Mouse (Mus musculus) thymus, postnatal 25 days (tissue): ENCODE measurements around the gene Tmem163.

Experiments
- DNase-seq: peaks from one replicate; pipeline ENCODE4 v3.0.0; 2022

The Tmem163 gene

GRCm38 (mm10) chr1:127642976-127643769 lies 36.2 kb downstream of the Tmem163 start:
- DNase-seq, result no peak

DNA sequence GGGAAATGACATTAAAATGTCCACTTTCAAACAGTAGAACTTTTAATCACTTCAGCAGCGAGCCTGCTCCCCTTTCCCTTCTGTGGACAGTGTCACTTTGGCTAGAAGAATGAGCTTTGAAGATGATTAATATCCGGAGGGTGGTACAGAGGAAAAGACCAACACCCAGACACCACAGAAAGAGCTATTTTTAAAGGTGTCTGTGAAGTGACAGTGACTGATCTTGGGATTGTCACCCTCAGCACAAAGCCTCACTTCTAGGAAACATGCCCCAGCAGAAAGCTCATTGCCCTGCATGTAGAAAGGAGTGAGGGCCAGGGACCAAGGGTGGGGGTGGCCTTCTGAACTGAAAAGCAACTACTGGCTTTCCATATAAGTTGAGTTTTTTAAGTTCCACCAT lies 41.4 kb downstream of the Tmem163 start:
- DNase-seq, result no peak

- DNase-seq, result no peak
Measured at GRCm38 (mm10) chr1:127627151-127627550, 52.2 kb downstream of the Tmem163 start.

DNA sequence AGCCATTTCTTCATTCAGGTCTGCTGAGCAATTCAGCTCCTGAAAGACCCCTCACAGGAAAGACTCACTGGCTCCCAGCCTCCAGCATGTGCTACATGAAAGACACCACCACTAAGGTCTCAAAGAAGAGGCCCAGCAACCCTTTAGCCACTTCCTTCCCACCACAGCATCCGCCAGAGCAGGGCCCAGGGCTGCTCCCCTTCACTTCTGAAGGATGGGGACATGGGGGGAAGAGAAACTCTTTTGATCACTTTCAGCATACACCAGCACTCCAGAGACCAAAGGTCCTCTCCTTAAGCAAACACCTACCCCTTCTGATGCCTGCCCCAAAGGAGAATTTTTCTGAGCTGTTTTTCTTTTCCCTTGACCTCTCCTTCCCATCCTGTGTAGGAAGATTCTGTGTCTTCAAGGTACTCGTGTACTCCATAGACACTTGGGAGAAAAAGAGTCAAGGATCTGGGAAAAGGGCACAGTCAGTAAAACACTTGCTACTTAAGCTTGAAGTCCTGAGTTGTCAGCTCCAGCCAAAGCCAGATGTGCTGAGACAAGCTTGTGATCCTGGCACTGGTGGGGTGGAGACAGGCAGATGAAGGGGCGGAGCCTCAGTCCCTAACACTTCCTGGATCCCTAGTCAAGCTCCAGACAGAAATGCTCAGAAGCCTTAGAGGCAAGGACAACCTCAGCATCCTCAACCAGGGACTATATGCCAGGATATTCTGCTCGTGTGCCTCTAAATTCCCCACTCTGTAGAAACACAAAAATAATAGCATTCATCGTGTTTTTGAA lies 53.6 kb downstream of the Tmem163 start:
- DNase-seq, result peak; percentile 63

- no peak for DNase-seq
Measured at GRCm38 (mm10) chr1:127622349-127622748, 57.0 kb downstream of the Tmem163 start.

- no peak for DNase-seq
Measured at GRCm38 (mm10) chr1:127619036-127619435, 60.3 kb downstream of the Tmem163 start.

DNA sequence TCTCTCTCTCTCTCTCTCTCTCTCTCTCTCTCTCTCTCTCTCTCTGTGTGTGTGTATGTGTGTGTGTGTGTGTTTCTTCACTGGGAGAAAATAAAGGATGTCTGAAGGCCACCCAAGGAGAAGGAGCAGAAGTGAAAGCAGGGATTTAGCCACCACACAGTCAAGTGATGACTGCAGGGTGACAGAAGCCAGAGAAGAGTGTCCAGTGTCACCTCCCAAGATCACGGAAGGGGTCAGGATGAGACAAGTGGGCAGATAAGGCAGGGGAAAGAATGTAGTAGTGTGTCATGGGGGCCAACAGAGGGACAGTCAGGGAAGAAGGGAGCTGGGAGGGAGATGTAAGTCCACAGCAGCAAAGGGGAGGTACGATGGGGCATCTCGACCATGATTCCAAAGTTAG lies 69.0 kb downstream of the Tmem163 start:
- DNase-seq, result no peak

- no peak for DNase-seq
Measured at GRCm38 (mm10) chr1:127609814-127610213, 69.5 kb downstream of the Tmem163 start.

DNA sequence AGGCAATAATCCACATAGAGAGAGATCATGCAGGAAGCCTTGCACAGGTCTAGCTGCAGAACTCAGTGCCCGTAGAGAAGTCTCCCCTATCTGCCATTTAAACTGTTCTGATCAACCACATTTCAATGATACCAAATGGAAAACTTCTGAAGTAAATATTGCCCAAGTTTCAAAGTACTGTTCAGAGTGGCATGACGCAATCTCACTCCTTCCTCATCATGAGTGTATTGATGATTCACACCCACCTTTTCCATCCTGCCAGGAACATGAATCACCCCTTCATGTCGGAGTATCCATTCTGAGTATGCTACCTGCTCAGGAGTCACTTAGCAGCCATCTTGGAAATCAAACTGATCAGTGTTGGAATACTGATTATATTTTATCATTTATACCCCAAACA lies 71.0 kb downstream of the Tmem163 start:
- no peak for DNase-seq

GRCm38 (mm10) chr1:127603697-127604631 lies 75.4 kb downstream of the Tmem163 start:
- DNase-seq, result no peak

- no peak for DNase-seq
Measured at GRCm38 (mm10) chr1:127596143-127596542, 83.2 kb downstream of the Tmem163 start.

DNA sequence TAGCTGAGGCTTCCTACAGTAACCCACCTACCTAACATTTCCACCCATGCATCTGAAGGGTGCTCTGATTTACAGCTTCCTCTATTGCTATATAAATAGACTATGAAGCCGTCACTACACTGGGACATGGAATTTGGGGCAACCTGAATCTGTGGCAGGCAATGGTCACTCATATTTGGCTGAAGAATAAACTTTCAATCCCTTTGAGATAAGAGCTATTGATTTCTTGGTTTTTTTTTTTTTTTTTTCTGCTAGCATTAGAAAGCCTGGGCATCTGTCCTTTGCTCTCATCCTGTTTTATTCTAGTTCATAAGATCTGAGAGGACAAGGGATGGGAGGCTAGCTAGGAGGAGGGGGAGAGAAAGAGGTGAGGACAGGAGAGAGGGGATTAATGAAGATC lies 83.6 kb downstream of the Tmem163 start:
- DNase-seq, result no peak

GRCm38 (mm10) chr1:127589542-127589941 lies 89.8 kb downstream of the Tmem163 start:
- DNase-seq, result no peak

GRCm38 (mm10) chr1:127587071-127587470 lies 92.3 kb downstream of the Tmem163 start:
- DNase-seq, result no peak

DNA sequence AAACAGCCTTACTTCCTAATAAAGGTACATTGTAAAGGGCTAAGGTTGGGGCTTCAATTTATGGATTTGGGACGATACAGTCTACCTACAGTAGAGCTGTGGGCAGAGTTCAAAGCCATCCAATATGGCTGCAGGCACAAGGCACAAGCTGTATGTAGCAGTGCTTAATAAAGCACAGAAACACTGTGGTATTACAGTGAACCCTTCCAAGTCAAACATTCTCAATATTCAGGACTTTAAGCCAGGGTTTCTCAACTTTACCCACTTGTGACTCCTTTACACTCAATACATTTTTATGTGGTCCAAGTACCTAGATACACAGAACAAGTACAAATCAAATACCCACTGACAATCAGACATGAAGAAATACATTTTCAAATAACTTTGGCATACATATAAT lies 93.2 kb downstream of the Tmem163 start:
- no peak for DNase-seq

DNA sequence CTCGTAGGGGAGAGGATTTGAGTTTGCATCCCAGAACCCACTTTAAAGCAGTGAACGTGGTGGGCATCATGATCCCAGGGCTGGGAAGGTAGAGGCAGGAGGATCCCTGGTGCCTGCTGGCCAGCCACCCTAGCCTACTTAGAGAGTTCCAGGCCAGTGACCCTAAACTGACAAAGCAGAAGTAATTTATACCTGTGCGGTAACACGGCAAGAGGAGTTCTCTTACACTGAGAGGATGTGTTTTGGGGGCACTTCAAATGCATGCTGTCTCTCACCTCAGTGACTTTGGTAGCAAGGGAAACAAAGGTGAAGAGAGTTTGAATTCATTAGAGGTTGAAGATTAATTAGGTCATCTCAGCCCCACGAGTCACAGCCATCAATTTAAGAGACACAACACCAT lies 101.4 kb downstream of the Tmem163 start:
- no peak for DNase-seq

GRCm38 (mm10) chr1:127577083-127577482 lies 102.3 kb downstream of the Tmem163 start:
- no peak for DNase-seq

- DNase-seq, result no peak
Measured at GRCm38 (mm10) chr1:127576563-127576962, 102.8 kb downstream of the Tmem163 start.

- no peak for DNase-seq
Measured at GRCm38 (mm10) chr1:127576143-127576542, 103.2 kb downstream of the Tmem163 start.

- no peak for DNase-seq
Measured at GRCm38 (mm10) chr1:127575692-127576091, 103.7 kb downstream of the Tmem163 start.

GRCm38 (mm10) chr1:127573186-127573585 lies 106.2 kb downstream of the Tmem163 start:
- no peak for DNase-seq

- no peak for DNase-seq
Measured at GRCm38 (mm10) chr1:127568641-127569040, 110.7 kb downstream of the Tmem163 start.

DNA sequence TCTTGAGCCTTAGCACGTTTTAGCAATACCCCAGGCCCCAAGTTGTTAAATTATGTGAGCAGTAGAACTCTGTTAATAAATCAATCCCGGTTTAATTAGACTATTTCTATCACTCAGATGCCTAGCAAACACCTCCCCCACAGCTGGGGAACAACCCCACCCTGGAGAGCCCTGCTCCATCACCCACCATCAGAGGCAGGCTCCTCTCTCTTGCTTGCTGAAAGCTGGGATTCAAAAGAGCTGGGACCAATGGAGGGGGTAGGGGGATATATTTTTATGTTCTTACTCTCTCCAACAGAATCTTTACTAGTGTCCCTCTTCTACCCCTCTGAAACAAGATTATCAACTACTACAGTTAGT lies 122.9 kb downstream of the Tmem163 start:
- DNase-seq, result no peak
